Mouse (Mus musculus): Measurements from ENCODE around the gene Kirrel.

GRCm38 (mm10) chr3:87164099-87164815 lies 10.3 kb downstream of the Kirrel start:
- TF ChIP-seq CTCF (conservative IDR thresholded peaks at IDR 0.05 in 1 of 2, IDR thresholded peaks at IDR 0.05 in 1 of 2; ENCODE audit: low read depth in 2 of 2, low read length in 2 of 2) (no peak), TCF12 (IDR thresholded peaks at IDR 0.05; ENCODE audit: low read depth, low read length) (peak; percentile 41; the same call in 1 of the 2 replicates), POLR2A (IDR thresholded peaks at IDR 0.05; ENCODE audit: low read depth, low read length) (no peak), TBP (conservative IDR thresholded peaks at IDR 0.05; ENCODE audit: low read depth, low read length) (no peak), MAFK (IDR thresholded peaks at IDR 0.05; ENCODE audit: insufficient replicate concordance, low read length) (peak; percentile 70; the same call in 1 of the 2 replicates), ZMIZ1 (IDR thresholded peaks at IDR 0.05; ENCODE audit: low read depth, low read length) (no peak), KAT2A (IDR thresholded peaks at IDR 0.05; ENCODE audit: insufficient replicate concordance, low read length) (no peak), POLR2AphosphoS2 (IDR thresholded peaks at IDR 0.05; ENCODE audit: low read depth, low read length) (no peak), USF1 (IDR thresholded peaks at IDR 0.05; ENCODE audit: low read depth, low read length) (no peak), EP300 (IDR thresholded peaks at IDR 0.05; ENCODE audit: low read length) (peak; percentile 76)
